Mouse (Mus musculus) bone marrow, adult 2 months (tissue): ENCODE measurements around the gene Srsf6. TPM values are rescaled to one million over a fixed set of nuclear protein-coding genes. Genes with fewer than 3 reads are reported as not detected.

ENCODE experiments used
- H3K27ac ChIP-seq: fragments of 200-500 bp; 2 replicates; pipeline ENCODE4 v1.5.1; 2012; ENCODE audit warnings: low read depth, mild to moderate bottlenecking, control low read depth, inconsistent platforms, low read length; ENCODE audit not compliant: control insufficient read depth, poor library complexity, insufficient read depth
- H3K4me1 ChIP-seq: fragments of 200-500 bp; 2 replicates; pipeline ENCODE4 v1.6.1; 2011; ENCODE audit warnings: low read length; ENCODE audit not compliant: control insufficient read depth, insufficient read depth
- H3K4me3 ChIP-seq: fragments of 200-500 bp; replicated peaks from 2 replicates; pipeline ENCODE3; 2011; ENCODE audit warnings: mild to moderate bottlenecking, low read depth, low read length, control low read depth; ENCODE audit not compliant: control insufficient read depth
- CTCF ChIP-seq: fragments of 200-500 bp; IDR thresholded peaks from 2 replicates; pipeline ENCODE4 v1.5.1; 2011; ENCODE audit warnings: low read length, control low read depth; ENCODE audit not compliant: control insufficient read depth, insufficient read depth
- POLR2A ChIP-seq: fragments of 200-500 bp; IDR thresholded peaks from 2 replicates; pipeline ENCODE4 v1.6.1; 2011; ENCODE audit warnings: low read depth, mild to moderate bottlenecking, control low read depth, low read length, borderline replicate concordance; ENCODE audit not compliant: control insufficient read depth
- WGBS: fragments of 180-500 bp; shearing (Covaris S2); methylation state at CpG from one replicate; pipeline ENCODE4 v1.1.7; 2018; 5-methylcytosine and 5-hydroxymethylcytosine counted together
- polyA plus RNA-seq: library from polyadenylated mRNA; stranded (reverse); fragments of >200 nt; gene quantifications from 2 replicates; pipeline ENCODE4 v1.2.4, GENCODE M21; 2011; ENCODE audit warnings: low replicate concordance; ENCODE audit not compliant: missing spikeins, insufficient read depth, insufficient read length

Gene Srsf6
- polyA plus RNA-seq, 1 experiment, result 163 TPM

DNA sequence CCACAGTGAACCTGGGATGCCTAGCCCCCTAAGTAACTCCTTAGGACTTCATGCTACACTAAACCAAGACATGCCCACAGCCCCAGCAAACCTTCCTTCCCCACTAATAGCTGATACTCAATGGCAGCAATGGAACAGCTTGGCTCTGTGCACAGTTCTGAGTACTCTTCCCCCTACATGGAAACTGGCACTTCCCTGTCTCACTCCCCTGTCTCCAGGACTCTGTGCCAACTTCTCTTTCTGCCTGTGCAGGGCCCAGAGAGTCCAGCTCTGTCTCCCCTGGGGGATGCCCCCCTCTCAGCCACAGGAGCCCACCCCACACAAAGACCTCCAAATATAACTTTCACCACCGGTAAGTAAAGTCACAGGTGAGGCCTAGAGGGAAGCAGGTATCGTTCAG lies 35.4 kb downstream of the Srsf6 start:
- 72% methylated on average over 2 of the region's 2 CpGs for WGBS
- Histone ChIP-seq H3K27ac (no peak overlapping the region; the same call in 1 of the 2 replicates), H3K4me1 (no peaks in the 10 kb centered on the region; the same call in 1 of the 2 replicates), H3K4me3 (no peak overlapping the region)
- no peak for TF ChIP-seq CTCF
- TF ChIP-seq POLR2A, result no peak

DNA sequence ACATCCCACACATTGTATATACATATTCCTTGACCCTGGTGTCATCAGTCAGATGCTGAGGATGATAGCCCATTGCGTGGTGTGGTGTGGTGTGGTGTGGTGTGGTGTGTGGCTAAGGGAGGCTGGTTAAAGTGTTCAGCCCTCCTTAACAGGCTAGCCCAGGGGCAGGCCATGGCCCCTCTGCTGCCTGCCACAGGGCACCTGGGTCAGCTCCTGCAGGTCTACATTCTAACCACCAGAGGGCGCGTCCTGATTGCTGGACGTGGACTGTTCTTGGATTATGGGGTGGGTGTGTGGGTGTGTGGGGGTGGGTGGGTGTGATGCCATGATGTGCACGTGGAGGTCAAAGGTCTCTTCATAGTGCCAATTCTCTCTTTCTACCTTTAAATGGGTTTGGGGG lies 37.0 kb downstream of the Srsf6 start:
- Histone ChIP-seq H3K4me1 (no peaks in the 10 kb centered on the region; the same call in 1 of the 2 replicates), H3K4me3 (no peak overlapping the region), H3K27ac (no peak overlapping the region)
- TF ChIP-seq CTCF, result peak; percentile 80
- no peak for TF ChIP-seq POLR2A
- WGBS, result 6% methylated on average over 5 of the region's 5 CpGs

DNA sequence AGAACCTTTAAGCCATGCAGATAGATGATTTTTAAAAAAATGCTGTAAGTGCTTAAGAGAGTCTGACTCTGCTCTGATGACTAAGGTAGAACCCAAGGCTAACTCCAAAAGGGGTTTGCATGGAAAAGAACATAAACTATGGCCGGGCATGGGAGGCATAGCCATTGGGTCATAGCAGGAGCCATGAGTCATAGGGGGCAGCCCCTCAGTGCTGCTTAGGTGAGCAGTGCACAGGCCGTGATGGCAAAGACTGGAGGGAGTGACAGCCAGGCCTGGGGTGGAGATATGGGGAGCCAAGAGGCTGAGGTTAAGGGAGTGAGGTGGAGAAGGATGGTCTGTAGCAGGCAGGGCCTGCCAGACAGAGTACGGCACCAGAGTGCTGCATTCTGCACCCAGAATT lies 37.8 kb downstream of the Srsf6 start:
- H3K27ac ChIP-seq, result no peak overlapping the region
- WGBS, result 71% methylated on average over 3 of the region's 3 CpGs
- H3K4me1 ChIP-seq, result no peaks in the 10 kb centered on the region; the same call in 1 of the 2 replicates
- TF ChIP-seq POLR2A (no peak), CTCF (no peak)
- no peak overlapping the region for H3K4me3 ChIP-seq

- TF ChIP-seq POLR2A (no peak), CTCF (no peak)
- H3K4me3 ChIP-seq, result no peak overlapping the region
- 83% methylated on average over 6 of the region's 6 CpGs for WGBS
These were observed 39.6 kb downstream of the Srsf6 start for GRCm38 (mm10) chr2:162970896-162971295.

GRCm38 (mm10) chr2:162972752-162973151 lies 41.4 kb downstream of the Srsf6 start:
- no peak overlapping the region for H3K4me3 ChIP-seq
- WGBS, result 11% methylated on average over 7 of the region's 7 CpGs
- H3K27ac ChIP-seq, result peak overlapping the region; percentile 2; the same call in 1 of the 2 replicates
- no peaks in the 10 kb centered on the region; the same call in 1 of the 2 replicates for H3K4me1 ChIP-seq
- no peak for TF ChIP-seq CTCF
- no peak for TF ChIP-seq POLR2A

More at GRCm38 (mm10) chr2:162970896-162971295, 39.6 kb downstream of the Srsf6 start:
- no peaks in the 10 kb centered on the region; the same call in 1 of the 2 replicates for H3K4me1 ChIP-seq
- no peak overlapping the region for H3K27ac ChIP-seq

DNA sequence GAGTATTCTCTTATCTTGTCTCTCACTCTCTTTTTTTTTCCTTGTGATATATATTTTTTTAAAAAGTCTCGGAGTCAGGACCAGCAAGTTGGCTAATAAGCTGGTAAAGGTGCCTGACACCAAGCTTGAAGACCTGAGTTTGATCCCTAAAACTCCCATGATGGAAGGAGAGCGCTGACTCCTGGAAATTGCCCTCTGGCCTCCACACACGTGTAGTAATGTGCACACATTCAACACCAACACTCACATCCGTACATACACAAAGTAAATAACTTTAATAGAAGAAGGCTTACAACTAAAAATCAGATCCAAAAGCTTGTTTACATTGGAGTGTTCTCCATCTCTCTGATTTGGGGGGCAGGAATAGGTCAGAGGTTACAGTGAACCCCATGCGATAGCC lies 41.9 kb downstream of the Srsf6 start:
- 81% methylated on average over 5 of the region's 5 CpGs for WGBS
- no peaks in the 10 kb centered on the region; the same call in 1 of the 2 replicates for H3K4me1 ChIP-seq
- no peak overlapping the region for H3K4me3 ChIP-seq
- H3K27ac ChIP-seq, result no peak overlapping the region
- no peak for TF ChIP-seq CTCF
- no peak for TF ChIP-seq POLR2A

GRCm38 (mm10) chr2:162973637-162974036 lies 42.3 kb downstream of the Srsf6 start:
- no peak for TF ChIP-seq POLR2A
- no peak for TF ChIP-seq CTCF
- Histone ChIP-seq H3K27ac (no peak overlapping the region), H3K4me1 (no peaks in the 10 kb centered on the region; the same call in 1 of the 2 replicates), H3K4me3 (no peak overlapping the region)
- WGBS, result 71% methylated on average over 11 of the region's 11 CpGs

DNA sequence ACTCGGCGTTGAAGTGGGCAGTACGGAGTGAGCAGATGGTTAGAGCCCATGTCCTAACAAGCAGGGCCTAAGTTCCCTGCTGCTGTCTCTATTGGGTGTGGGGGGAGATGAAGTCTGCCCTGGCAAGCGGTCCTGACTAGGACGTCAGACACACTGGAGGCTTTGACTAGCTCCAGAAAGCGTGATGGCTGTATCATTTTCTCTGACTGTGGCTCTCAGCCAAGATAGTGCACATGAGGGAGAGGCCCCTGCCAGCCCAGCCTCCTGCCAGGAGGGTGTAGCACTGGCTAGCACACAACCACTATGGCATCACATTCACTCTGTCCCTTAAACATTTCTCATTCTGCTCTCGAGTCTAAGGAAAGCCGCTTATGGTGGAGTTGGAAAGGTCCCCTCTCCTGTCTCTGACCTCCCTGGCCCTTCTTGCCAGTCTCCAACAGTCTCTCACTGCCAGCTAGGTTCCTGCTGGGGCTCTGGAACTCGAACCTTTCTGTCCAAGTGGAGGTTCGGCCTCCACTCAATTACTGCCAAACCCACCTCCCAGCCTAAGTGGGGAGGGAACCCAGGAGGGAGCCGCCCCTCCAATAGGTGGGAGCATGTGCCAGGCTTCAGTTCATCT lies 43.9 kb downstream of the Srsf6 start:
- Histone ChIP-seq H3K4me1 (no peaks in the 10 kb centered on the region; the same call in 1 of the 2 replicates), H3K27ac (no peak overlapping the region), H3K4me3 (no peak overlapping the region)
- WGBS, result 74% methylated on average over 11 of the region's 11 CpGs
- no peak for TF ChIP-seq POLR2A
- no peak for TF ChIP-seq CTCF
